8 mouse cellular contexts compared by ENCODE assay signal in the genomic region with DNA sequence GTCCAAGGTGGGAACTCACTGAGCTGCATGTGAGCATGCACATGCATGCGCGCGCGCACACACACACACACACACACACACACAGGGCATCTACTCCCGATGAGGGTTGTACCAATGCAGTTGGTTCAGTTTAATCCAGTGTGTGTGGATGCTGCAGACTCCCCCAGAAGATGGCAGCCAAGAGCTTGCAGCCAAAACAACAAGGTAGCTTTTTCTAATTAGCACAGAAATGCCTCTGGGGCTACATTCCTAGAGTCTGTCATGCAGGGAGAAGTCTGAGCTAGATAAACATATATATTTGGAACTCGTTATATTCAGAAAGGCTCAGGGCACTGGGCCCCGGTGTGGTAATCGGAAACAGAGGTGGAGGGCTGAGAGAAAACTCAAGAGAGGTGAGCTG.
DNase-seq lines count a peak whose midpoint lies in the region; ATAC-seq and TF ChIP-seq lines count a peak whose summit lies in the region.
"Had no signal": no experiment of that assay in that cellular context is flagged by ENCODE, and none has a peak within 500 bp of the region (broad histone marks: within the 10 kb centered on the region; RNA-seq: fewer than 3 reads in every experiment).

No protein-coding gene starts in this region.

- no peak overlapping the region for H3K4me2 ChIP-seq in forebrain, embryonic 16.5 days (ENCODE audit: low read length)
- no peak overlapping the region for H3K4me2 ChIP-seq in midbrain, embryonic 15.5 days
- H3K4me2 ChIP-seq: stomach, embryonic 15.5 days had no signal

- TF ChIP-seq CTCF in cerebellum, adult 2 months (IDR thresholded peaks at IDR 0.05; ENCODE audit: borderline replicate concordance, insufficient read depth, low read depth, low read length): peak; percentile 81

- DNase-seq in adrenal gland, adult (ENCODE audit: inconsistent age in 2 of 2, low spot score in 1 of 2): peak; percentile 48 to 78
- DNase-seq in cerebellum, adult 2 months: peak; percentile 75 to 77
- DNase-seq in kidney, adult 8-10 months: peak; percentile 67 to 76
- DNase-seq in left cerebral cortex, postnatal 4 days: peak; percentile 52
- peak; percentile 43 for DNase-seq in urinary bladder, postnatal 14 days (ENCODE audit: low spot score)

- H3K36me3 ChIP-seq in forebrain, embryonic 16.5 days (ENCODE audit: control insufficient read depth, insufficient read depth): no peaks in the 10 kb centered on the region
- H3K36me3 ChIP-seq in midbrain, embryonic 15.5 days (replicated peaks): no peaks in the 10 kb centered on the region
- H3K36me3 ChIP-seq: stomach, embryonic 15.5 days had no signal

- H3K9ac ChIP-seq in forebrain, embryonic 16.5 days (replicated peaks; ENCODE audit: low read depth, low read length): no peak overlapping the region
- H3K9ac ChIP-seq in midbrain, embryonic 15.5 days: no peak overlapping the region
- H3K9ac ChIP-seq: stomach, embryonic 15.5 days had no signal

- WGBS in cerebellum, adult 2 months: 58% methylated on average over 8 of the region's 8 CpGs
- 55% methylated on average over 8 of the region's 8 CpGs for WGBS in forebrain, embryonic 16.5 days
- 61% methylated on average over 8 of the region's 8 CpGs for WGBS in midbrain, embryonic 15.5 days

- no peaks in the 10 kb centered on the region for H3K9me3 ChIP-seq in forebrain, embryonic 16.5 days (ENCODE audit: control insufficient read depth, low read length)
- H3K9me3 ChIP-seq in midbrain, embryonic 15.5 days: no peaks in the 10 kb centered on the region
- H3K9me3 ChIP-seq: stomach, embryonic 15.5 days had no signal

- no peak for TF ChIP-seq POLR2A in cerebellum, adult 2 months (IDR thresholded peaks at IDR 0.05; ENCODE audit: borderline replicate concordance, insufficient read depth, low read length)

- H3K4me3 ChIP-seq in cerebellum, adult 2 months (replicated peaks; ENCODE audit: insufficient read depth, low read depth, low read length): no peak overlapping the region
- no peak overlapping the region for H3K4me3 ChIP-seq in forebrain, embryonic 16.5 days (replicated peaks; ENCODE audit: low read length)
- no peak overlapping the region for H3K4me3 ChIP-seq in midbrain, embryonic 15.5 days
- H3K4me3 ChIP-seq: stomach, embryonic 15.5 days had no signal

- no peaks in the 10 kb centered on the region for H3K27me3 ChIP-seq in cerebellum, adult 2 months (ENCODE audit: control insufficient read depth, insufficient read depth, low read length)
- H3K27me3 ChIP-seq in forebrain, embryonic 16.5 days (replicated peaks; ENCODE audit: control insufficient read depth, insufficient read depth, low read length): no peaks in the 10 kb centered on the region
- H3K27me3 ChIP-seq in midbrain, embryonic 15.5 days (replicated peaks): no peaks in the 10 kb centered on the region
- H3K27me3 ChIP-seq: stomach, embryonic 15.5 days had no signal

- intact Hi-C loops in left cerebral cortex, postnatal 4 days (cut with DNase I): loop anchor here (10.0 kb wide), 1 partner anchor 176 kb away; no protein-coding TSS in a partner anchor

- peak; percentile 68 for ATAC-seq in forebrain, embryonic 16.5 days
- ATAC-seq in midbrain, embryonic 15.5 days (replicated peaks): peak; percentile 73

- no peak overlapping the region for H3K27ac ChIP-seq in cerebellum, adult 2 months (ENCODE audit: insufficient read depth, low read length)
- no peak overlapping the region for H3K27ac ChIP-seq in forebrain, embryonic 16.5 days (ENCODE audit: low read length)
- H3K27ac ChIP-seq in midbrain, embryonic 15.5 days: no peak overlapping the region
- H3K27ac ChIP-seq: stomach, embryonic 15.5 days had no signal

- peaks cover 11% of the 10 kb centered on the region for H3K4me1 ChIP-seq in cerebellum, adult 2 months (ENCODE audit: control insufficient read depth, insufficient read depth, low read length)
- peaks cover 18% of the 10 kb centered on the region for H3K4me1 ChIP-seq in forebrain, embryonic 16.5 days (replicated peaks; ENCODE audit: control insufficient read depth, insufficient read depth, low read length)
- H3K4me1 ChIP-seq in midbrain, embryonic 15.5 days: peaks cover 10% of the 10 kb centered on the region
